Mouse (Mus musculus) gastrocnemius, postnatal 10 days (tissue): ENCODE results near the gene Hsd17b11. TPM values are rescaled to one million over a fixed set of nuclear protein-coding genes. Genes with fewer than 3 reads are reported as not detected.
"Not testable (repeated sequence)": the region's sequence is repeated elsewhere in the genome, so short reads cannot be mapped to it uniquely, and the experiment has no call there.

Source experiments
- DNase-seq: peaks from one replicate; pipeline ENCODE4 v3.0.0; 2021; ENCODE audit warnings: mixed read lengths
- microRNA-seq, 2 experiments: library from miRNA; unstranded; fragments of <30 nt; microRNA quantifications; one replicate each; pipeline ENCODE4 v1.2.0; 2021
- total RNA-seq, 2 experiments: library from RNA; stranded (reverse); gene quantifications; 2 replicates each; pipeline ENCODE4 v1.2.3; 2021

The Hsd17b11 gene
- total RNA-seq, 2 experiments from 2014 or later: 15.4 to 17.7 TPM

- DNase-seq: no peak
Measured at GRCm38 (mm10) chr5:103980705-103981560, 40.8 kb downstream of the Hsd17b11 start.

GRCm38 (mm10) chr5:103977907-103978570, 43.7 kb downstream of the Hsd17b11 start:
- DNase-seq: no peak

DNA sequence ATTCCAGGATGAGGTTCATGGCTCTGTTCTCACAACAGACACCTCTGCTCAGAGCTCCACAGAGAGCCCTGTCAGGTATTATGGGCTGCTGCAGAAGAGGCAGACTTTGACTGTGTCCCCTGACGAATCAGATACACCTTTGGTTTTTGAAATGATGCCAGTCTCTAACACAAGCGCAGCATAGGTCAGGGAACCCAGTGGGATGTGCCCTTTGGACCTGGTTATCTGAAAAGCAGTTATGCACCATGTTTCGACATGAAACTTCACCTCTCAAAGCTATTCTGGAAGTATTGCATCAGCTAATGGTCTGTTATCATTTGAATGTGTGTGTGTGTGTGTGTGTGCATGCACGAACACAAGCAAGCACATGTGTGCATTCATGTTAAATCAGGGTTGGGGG, 44.4 kb downstream of the Hsd17b11 start, which contains the start of gene Hsd17b13:
Hsd17b13 (minus strand) TSS at position 114 of the 400 bp plus-strand sequence.
- DNase-seq: no peak

GRCm38 (mm10) chr5:103975736-103976135, 46.0 kb downstream of the Hsd17b11 start:
- DNase-seq: no peak

DNA sequence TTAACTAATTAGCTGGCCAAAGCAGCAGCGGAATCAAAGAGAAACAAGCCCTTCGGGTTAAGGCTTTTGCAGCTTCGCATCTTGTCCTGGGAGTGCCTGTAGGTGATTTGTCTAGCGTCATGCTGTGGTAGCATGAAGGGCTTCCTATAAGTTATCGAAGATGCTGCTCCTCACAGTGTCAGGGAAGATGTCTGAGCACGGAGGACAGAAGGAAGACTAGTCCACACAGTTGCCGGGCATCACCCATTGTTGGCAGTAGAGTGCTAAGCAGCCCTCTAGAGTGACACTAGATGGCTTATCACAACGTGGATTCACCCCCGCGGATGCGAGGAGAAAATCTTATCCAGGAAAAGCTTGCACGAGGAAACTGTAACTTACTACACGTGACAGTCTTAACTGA, 48.9 kb downstream of the Hsd17b11 start:
- no peak for DNase-seq

GRCm38 (mm10) chr5:103972379-103972778, 49.3 kb downstream of the Hsd17b11 start:
- no peak for DNase-seq

GRCm38 (mm10) chr5:103971051-103971450, 50.7 kb downstream of the Hsd17b11 start:
- no peak for DNase-seq

- DNase-seq: no peak
Measured at GRCm38 (mm10) chr5:103962935-103963429, 58.7 kb downstream of the Hsd17b11 start.

GRCm38 (mm10) chr5:103954638-103955037, 67.1 kb downstream of the Hsd17b11 start:
- no peak for DNase-seq

- no peak for DNase-seq
Measured at GRCm38 (mm10) chr5:103953135-103954083, 68.3 kb downstream of the Hsd17b11 start.

DNA sequence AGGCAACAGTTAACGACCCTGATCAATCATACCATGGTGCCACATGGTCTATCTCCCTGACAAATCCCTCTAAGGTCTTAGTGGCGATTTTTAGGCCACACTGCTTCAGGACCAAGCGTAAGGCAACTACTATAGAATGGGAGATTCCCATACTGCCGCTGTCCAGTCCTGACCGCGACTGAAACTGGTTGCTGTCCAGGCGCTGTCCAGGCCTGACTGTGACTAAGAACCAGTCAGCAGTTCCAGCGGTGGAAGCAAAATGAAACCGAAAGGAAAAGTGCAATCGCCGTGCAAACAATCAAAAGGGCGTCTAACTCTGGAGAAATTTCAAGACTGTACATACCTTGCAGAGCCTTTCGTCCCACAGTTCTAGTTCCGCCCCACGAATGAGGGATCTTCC, 71.6 kb downstream of the Hsd17b11 start:
- DNase-seq: not testable (repeated sequence)

- DNase-seq: no peak
Measured at GRCm38 (mm10) chr5:103943183-103943582, 78.5 kb downstream of the Hsd17b11 start.

DNA sequence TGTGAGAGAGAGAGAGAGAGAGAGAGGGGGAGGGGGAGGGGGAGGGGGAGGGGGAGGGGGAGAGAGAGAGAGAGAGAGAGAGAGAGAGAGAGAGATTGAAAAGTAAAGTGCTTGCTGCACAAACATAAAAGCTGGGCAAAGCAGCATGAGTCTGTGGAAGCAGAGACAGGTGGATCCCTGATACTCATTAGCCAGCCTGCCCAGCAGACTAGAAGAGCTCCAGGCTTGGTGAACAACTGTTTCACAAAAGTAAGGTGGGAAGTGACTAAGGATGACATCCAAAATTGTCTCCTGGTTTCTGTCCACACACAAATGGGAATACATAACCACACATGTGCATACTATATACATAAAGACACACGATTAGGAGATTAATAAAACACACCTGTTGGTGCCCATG, 81.9 kb downstream of the Hsd17b11 start:
- no peak for DNase-seq

Small RNA genes within 50 kb of the gene (microRNA-seq; reads per million reads assigned to microRNA genes)
- 0.50 to 1.3 reads per million in 2 experiments for gene Mir5619

Other genes starting within 250 kb of the Hsd17b11 start
- 10 to 100 TPM; 19.3 to 20.2 TPM for gene Klhl8, start 110.7 kb downstream of the Hsd17b11 start, total RNA-seq
- gene Hsd17b13, start 44.5 kb downstream of the Hsd17b11 start, total RNA-seq: under 1 TPM in 1 of 2 experiments, not detected in 1; 0.34 TPM
- 10 to 100 TPM; 43.7 to 48.9 TPM for gene Nudt9, start 24.4 kb upstream of the Hsd17b11 start, total RNA-seq
- not detected for gene Gm17660, start 55.7 kb upstream of the Hsd17b11 start, total RNA-seq
- 100 to 1,000 TPM; 231 to 240 TPM for gene Sparcl1, start 91.8 kb upstream of the Hsd17b11 start, total RNA-seq
- not detected for gene Dspp, start 148.8 kb upstream of the Hsd17b11 start, total RNA-seq
- gene Dmp1, start 180.7 kb upstream of the Hsd17b11 start, total RNA-seq: 10 to 100 TPM in 1 of 2 experiments, 1 to 10 TPM in 1; 2.6 to 36.8 TPM